Mouse (Mus musculus) kidney, embryonic 16.5 days (tissue): ENCODE results near the gene Fam187a. TPM values are rescaled to one million over a fixed set of nuclear protein-coding genes. Genes with fewer than 3 reads are reported as not detected.

ENCODE experiments used
- ATAC-seq: fragments of 200-750 bp; cut with Nextera tagmentation; 2 replicates; pipeline ENCODE4 v1.8.0; 2017; ENCODE audit warnings: moderate TSS enrichment; ENCODE audit not compliant: low FRiP score, low TSS enrichment
- H3K27ac ChIP-seq: fragments of 300-500 bp; sonication (generic); 2 replicates; pipeline ENCODE4 v1.5.1; 2014; ENCODE audit warnings: low read length
- H3K27me3 ChIP-seq: fragments of 300-500 bp; sonication (generic); 2 replicates; pipeline ENCODE4 v1.6.1; 2014; ENCODE audit warnings: low read length, control low read depth, mixed read lengths; ENCODE audit not compliant: insufficient read depth
- H3K36me3 ChIP-seq: fragments of 300-500 bp; sonication (generic); 2 replicates; pipeline ENCODE4 v1.6.1; 2014; ENCODE audit warnings: low read length, control low read depth, mixed read lengths; ENCODE audit not compliant: insufficient read depth
- H3K4me1 ChIP-seq: fragments of 300-500 bp; sonication (generic); 2 replicates; pipeline ENCODE4 v1.6.1; 2014; ENCODE audit warnings: low read length, control low read depth, mixed read lengths; ENCODE audit not compliant: insufficient read depth
- H3K4me2 ChIP-seq: fragments of 300-500 bp; sonication (generic); replicated peaks from 2 replicates; pipeline ENCODE4 v1.6.1; 2014; ENCODE audit warnings: low read depth, low read length
- H3K4me3 ChIP-seq: fragments of 300-500 bp; sonication (generic); 2 replicates; pipeline ENCODE4 v1.5.1; 2014; ENCODE audit warnings: mild to moderate bottlenecking, low read length
- H3K9ac ChIP-seq: fragments of 300-500 bp; sonication (generic); replicated peaks from 2 replicates; pipeline ENCODE4 v1.6.1; 2014; ENCODE audit warnings: low read length
- H3K9me3 ChIP-seq: fragments of 300-500 bp; sonication (generic); 2 replicates; pipeline ENCODE4 v1.6.1; 2016; ENCODE audit warnings: low read length, control low read depth
- WGBS: fragments of 180-500 bp; shearing (Covaris S2); extraction: QIAGEN DNeasy Blood & Tissue Kit; methylation state at CpG from one replicate; pipeline ENCODE4 v1.1.7; 2014; 5-methylcytosine and 5-hydroxymethylcytosine counted together
- polyA plus RNA-seq: library from polyadenylated mRNA; unstranded; fragments of >200 nt; fragmentation: Nextera tagmentation; extraction: Ambion mirVana; gene quantifications from 2 replicates; pipeline ENCODE4 v1.2.1, GENCODE M21; 2015

Fam187a gene
- not detected in 2 replicates for polyA plus RNA-seq

GRCm38 (mm10) chr11:102884616-102885219 lies at the start of gene Fam187a:
TSS of gene Fam187a (plus strand) at chr11:102885169.
- Histone ChIP-seq H3K4me2 (no peak within 1 kb of the TSS), H3K27me3 (no peaks in the 10 kb centered on the region), H3K4me3 (no peak within 1 kb of the TSS), H3K36me3 (no peaks in the 10 kb centered on the region), H3K4me1 (peaks cover 11% of the 10 kb centered on the region), H3K27ac (no peak within 1 kb of the TSS), H3K9me3 (no peaks in the 10 kb centered on the region), H3K9ac (no peak within 1 kb of the TSS)
- no peak for ATAC-seq
- 53% methylated on average over 10 of the region's 10 CpGs for WGBS

GRCm38 (mm10) chr11:102835549-102835948 lies 49.4 kb upstream of the Fam187a start, which contains the start of gene Higd1b:
TSS of gene Higd1b (plus strand) at chr11:102835849.
- no peak for ATAC-seq
- 53% methylated on average over 4 of the region's 4 CpGs for WGBS
- Histone ChIP-seq H3K4me3 (no peak within 1 kb of the TSS), H3K9ac (no peak within 1 kb of the TSS), H3K27ac (no peak within 1 kb of the TSS; the same call in 1 of the 2 replicates), H3K4me2 (no peak within 1 kb of the TSS), H3K9me3 (no peaks in the 10 kb centered on the region), H3K27me3 (no peaks in the 10 kb centered on the region), H3K36me3 (peaks cover 25% of the 10 kb centered on the region), H3K4me1 (peaks cover 7% of the 10 kb centered on the region)

GRCm38 (mm10) chr11:102836146-102836545 lies 48.8 kb upstream of the Fam187a start:
- ATAC-seq = no peak
- Histone ChIP-seq H3K4me2 (no peak overlapping the region), H3K36me3 (peaks cover 30% of the 10 kb centered on the region), H3K9me3 (no peaks in the 10 kb centered on the region), H3K4me3 (no peak overlapping the region), H3K9ac (no peak overlapping the region), H3K27ac (no peak overlapping the region; the same call in 1 of the 2 replicates), H3K27me3 (no peaks in the 10 kb centered on the region), H3K4me1 (peaks cover 7% of the 10 kb centered on the region)
- whole genome bisulfite sequencing = 78% methylated on average over 9 of the region's 9 CpGs

GRCm38 (mm10) chr11:102837385-102837784 lies 47.6 kb upstream of the Fam187a start:
- no peak overlapping the region for H3K4me3 ChIP-seq
- 95% methylated on average over 1 of the region's 1 CpGs for WGBS
- no peak overlapping the region for H3K9ac ChIP-seq

GRCm38 (mm10) chr11:102838126-102838525 lies 46.8 kb upstream of the Fam187a start:
- Histone ChIP-seq H3K27me3 (no peaks in the 10 kb centered on the region), H3K4me3 (no peak overlapping the region), H3K9ac (no peak overlapping the region), H3K9me3 (no peaks in the 10 kb centered on the region), H3K4me1 (peaks cover under 1% of the 10 kb centered on the region), H3K36me3 (peaks cover 49% of the 10 kb centered on the region), H3K27ac (no peak overlapping the region), H3K4me2 (no peak overlapping the region)
- WGBS = 100% methylated on average over 2 of the region's 2 CpGs
- no peak for ATAC-seq

More at GRCm38 (mm10) chr11:102837385-102837784, 47.6 kb upstream of the Fam187a start:
- peaks cover 41% of the 10 kb centered on the region for H3K36me3 ChIP-seq
- H3K4me2 ChIP-seq = no peak overlapping the region
- H3K27me3 ChIP-seq = no peaks in the 10 kb centered on the region
- H3K9me3 ChIP-seq = no peaks in the 10 kb centered on the region
- H3K27ac ChIP-seq = no peak overlapping the region
- H3K4me1 ChIP-seq = peaks cover 7% of the 10 kb centered on the region
- ATAC-seq = no peak

- H3K9me3 ChIP-seq = no peaks in the 10 kb centered on the region
- H3K4me1 ChIP-seq = no peaks in the 10 kb centered on the region
- no peak overlapping the region for H3K4me3 ChIP-seq
- peaks cover 54% of the 10 kb centered on the region for H3K36me3 ChIP-seq
- no peaks in the 10 kb centered on the region for H3K27me3 ChIP-seq
- WGBS = 88% methylated on average over 9 of the region's 9 CpGs
- ATAC-seq = no peak
- H3K9ac ChIP-seq = no peak overlapping the region
- 0 out of 2 replicates have a peak overlapping the region, but pooled peaks have one; percentile 5 for H3K27ac ChIP-seq
- no peak overlapping the region for H3K4me2 ChIP-seq
These were observed 46.3 kb upstream of the Fam187a start for GRCm38 (mm10) chr11:102838616-102839150.

GRCm38 (mm10) chr11:102845926-102846325 lies 39.0 kb upstream of the Fam187a start:
- H3K27me3 ChIP-seq = no peaks in the 10 kb centered on the region
- no peak overlapping the region for H3K9ac ChIP-seq
- no peak overlapping the region for H3K4me2 ChIP-seq
- H3K4me3 ChIP-seq = no peak overlapping the region
- H3K36me3 ChIP-seq = peaks cover 87% of the 10 kb centered on the region
- H3K27ac ChIP-seq = no peak overlapping the region
- no peaks in the 10 kb centered on the region for H3K9me3 ChIP-seq
- WGBS = 58% methylated on average over 10 of the region's 10 CpGs
- H3K4me1 ChIP-seq = no peaks in the 10 kb centered on the region
- no peak for ATAC-seq

GRCm38 (mm10) chr11:102851883-102852282 lies 33.1 kb upstream of the Fam187a start:
- H3K4me1 ChIP-seq = no peaks in the 10 kb centered on the region
- no peak overlapping the region for H3K9ac ChIP-seq
- peak; percentile 77 for ATAC-seq
- peaks cover 67% of the 10 kb centered on the region for H3K36me3 ChIP-seq
- no peak overlapping the region for H3K4me3 ChIP-seq
- no peak overlapping the region for H3K4me2 ChIP-seq
- H3K27ac ChIP-seq = no peak overlapping the region
- H3K9me3 ChIP-seq = no peaks in the 10 kb centered on the region
- WGBS = 56% methylated on average over 5 of the region's 5 CpGs
- no peaks in the 10 kb centered on the region for H3K27me3 ChIP-seq

- H3K4me1 ChIP-seq = no peaks in the 10 kb centered on the region
- H3K9ac ChIP-seq = no peak overlapping the region
- no peaks in the 10 kb centered on the region for H3K9me3 ChIP-seq
- no peak overlapping the region for H3K27ac ChIP-seq
- no peak overlapping the region for H3K4me2 ChIP-seq
- H3K4me3 ChIP-seq = no peak overlapping the region
- peaks cover 61% of the 10 kb centered on the region for H3K36me3 ChIP-seq
- ATAC-seq = no peak
- no peaks in the 10 kb centered on the region for H3K27me3 ChIP-seq
These were observed 31.2 kb upstream of the Fam187a start for GRCm38 (mm10) chr11:102853760-102854159.

GRCm38 (mm10) chr11:102855941-102856340 lies 29.0 kb upstream of the Fam187a start:
- H3K4me2 ChIP-seq = no peak overlapping the region
- H3K36me3 ChIP-seq = peaks cover 67% of the 10 kb centered on the region
- H3K9ac ChIP-seq = no peak overlapping the region
- H3K27ac ChIP-seq = no peak overlapping the region
- no peak for ATAC-seq
- no peaks in the 10 kb centered on the region for H3K4me1 ChIP-seq
- 84% methylated on average over 6 of the region's 6 CpGs for WGBS
- H3K27me3 ChIP-seq = no peaks in the 10 kb centered on the region
- no peaks in the 10 kb centered on the region for H3K9me3 ChIP-seq
- no peak overlapping the region for H3K4me3 ChIP-seq
